8 mouse cellular contexts compared by ENCODE assay signal in genomic region chr7:143480498-143480897, GRCm38 (mm10). TPM values are rescaled to one million over a fixed set of nuclear protein-coding genes. Genes with fewer than 3 reads are reported as not detected.
DNase-seq lines count a peak whose midpoint lies in the region; ATAC-seq and TF ChIP-seq lines count a peak whose summit lies in the region.

No protein-coding gene starts in this region.

- no peaks in the 10 kb centered on the region; the same call in 1 of the 2 replicates for H3K4me1 ChIP-seq in forebrain, embryonic 11.5 days (replicated peaks; ENCODE audit: control insufficient read depth, insufficient read depth, low read length)
- H3K4me1 ChIP-seq in forebrain, embryonic 13.5 days = no peaks in the 10 kb centered on the region
- no peaks in the 10 kb centered on the region for H3K4me1 ChIP-seq in cortical plate, adult 2 months (ENCODE audit: control insufficient read depth, insufficient read depth, low read length)

- no peaks in the 10 kb centered on the region for H3K9me3 ChIP-seq in forebrain, embryonic 11.5 days (ENCODE audit: control insufficient read depth, low read length)
- H3K9me3 ChIP-seq in forebrain, embryonic 13.5 days (replicated peaks) = no peaks in the 10 kb centered on the region

- peaks cover 3% of the 10 kb centered on the region; the same call in 1 of the 2 replicates for H3K27me3 ChIP-seq in forebrain, embryonic 11.5 days (ENCODE audit: control insufficient read depth, insufficient read depth, low read length)
- H3K27me3 ChIP-seq in forebrain, embryonic 13.5 days = peaks cover 9% of the 10 kb centered on the region; the same call in 1 of the 2 replicates

- H3K4me2 ChIP-seq in forebrain, embryonic 11.5 days (ENCODE audit: low read depth, low read length, severe bottlenecking) = no peak overlapping the region
- H3K4me2 ChIP-seq in forebrain, embryonic 13.5 days = no peak overlapping the region

- H3K36me3 ChIP-seq in forebrain, embryonic 11.5 days (ENCODE audit: control insufficient read depth, insufficient read depth, low read length) = no peaks in the 10 kb centered on the region
- no peaks in the 10 kb centered on the region for H3K36me3 ChIP-seq in forebrain, embryonic 13.5 days (ENCODE audit: poor library complexity, severe bottlenecking)

- H3K4me3 ChIP-seq in forebrain, embryonic 11.5 days (ENCODE audit: low read depth, low read length) = no peak overlapping the region
- no peak overlapping the region for H3K4me3 ChIP-seq in forebrain, embryonic 13.5 days
- H3K4me3 ChIP-seq in cortical plate, adult 2 months (ENCODE audit: insufficient read depth, low read length) = no peak overlapping the region

- H3K27ac ChIP-seq in forebrain, embryonic 11.5 days (ENCODE audit: low read depth, low read length) = no peak overlapping the region
- no peak overlapping the region for H3K27ac ChIP-seq in forebrain, embryonic 13.5 days
- no peak overlapping the region for H3K27ac ChIP-seq in cortical plate, adult 2 months (ENCODE audit: insufficient read depth, low read length)

- peak; percentile 38 for TF ChIP-seq CTCF in cortical plate, adult 2 months (IDR thresholded peaks at IDR 0.05; ENCODE audit: extremely low read depth, insufficient read depth, low read length)

- H3K9ac ChIP-seq in forebrain, embryonic 11.5 days (ENCODE audit: low read length) = no peak overlapping the region
- H3K9ac ChIP-seq in forebrain, embryonic 13.5 days = no peak overlapping the region

- no peak for ATAC-seq in forebrain, embryonic 11.5 days (replicated peaks; ENCODE audit: low FRiP score)
- no peak for ATAC-seq in forebrain, embryonic 13.5 days
- ATAC-seq in megakaryocyte, adult 5-6 weeks (ENCODE audit: poor library complexity, severe bottlenecking) = peak; percentile 72

- peak; percentile 78 for DNase-seq in forebrain, embryonic 11.5 days (ENCODE audit: low spot score)
- DNase-seq in ovary, postnatal 10 days (ENCODE audit: low spot score) = peak; percentile 42
- DNase-seq in ovary, adult 18-20 months (ENCODE audit: low spot score) = no peak
- DNase-seq in kidney, postnatal 14 days = peak; percentile 69
- peak; percentile 80 for DNase-seq in urinary bladder, postnatal 14 days (ENCODE audit: low spot score)

- no peak for TF ChIP-seq POLR2A in cortical plate, adult 2 months (IDR thresholded peaks at IDR 0.05; ENCODE audit: extremely low read depth, insufficient read depth, low read length)

- 35% methylated on average over 13 of the region's 13 CpGs for WGBS in forebrain, embryonic 11.5 days
- WGBS in forebrain, embryonic 13.5 days = 34% methylated on average over 13 of the region's 13 CpGs

RNA-seq across cellular contexts. Expression of gene Slc22a18, which starts 7.0 kb away (rescaled TPM):
- 0.20 and 0.29 TPM in 2 replicates for polyA plus RNA-seq in forebrain, embryonic 11.5 days (2014; fragmentation: Nextera tagmentation; extraction: Ambion mirVana)
- 0.15 and 0.45 TPM in 2 replicates for polyA plus RNA-seq in forebrain, embryonic 13.5 days (2015; fragmentation: Nextera tagmentation; extraction: Ambion mirVana)
- 0.72 and 1.1 TPM in 2 replicates for polyA plus RNA-seq in cortical plate, adult 2 months (2012; rRNA removed)
- total RNA-seq in megakaryocyte, adult 5-6 weeks (2015) = 1.2 and 1.3 TPM in 2 replicates
- 0.94 and 1.7 TPM in 2 replicates for total RNA-seq in megakaryocyte, adult 5-6 weeks (2017)

RNA-seq across cellular contexts. Expression of gene Cdkn1c, which starts 19.6 kb away (rescaled TPM):
- polyA plus RNA-seq in forebrain, embryonic 11.5 days (2014; fragmentation: Nextera tagmentation; extraction: Ambion mirVana) = 372 and 435 TPM in 2 replicates
- 140 and 149 TPM in 2 replicates for polyA plus RNA-seq in forebrain, embryonic 13.5 days (2015; fragmentation: Nextera tagmentation; extraction: Ambion mirVana)
- polyA plus RNA-seq in cortical plate, adult 2 months (2012; rRNA removed) = 12.0 and 12.6 TPM in 2 replicates
- total RNA-seq in megakaryocyte, adult 5-6 weeks (2015) = 1.3 and 2.3 TPM in 2 replicates
- 0.41 and 0.95 TPM in 2 replicates for total RNA-seq in megakaryocyte, adult 5-6 weeks (2017)

RNA-seq across cellular contexts. Expression of gene Phlda2, which starts 22.5 kb away (rescaled TPM):
- 1.2 and 2.3 TPM in 2 replicates for polyA plus RNA-seq in forebrain, embryonic 11.5 days (2014; fragmentation: Nextera tagmentation; extraction: Ambion mirVana)
- polyA plus RNA-seq in forebrain, embryonic 13.5 days (2015; fragmentation: Nextera tagmentation; extraction: Ambion mirVana) = 0.55 TPM in 1 of 2 replicates, not detected in the other
- polyA plus RNA-seq in cortical plate, adult 2 months (2012; rRNA removed) = 0.15 TPM in 1 of 2 replicates, not detected in the other
- not detected in 2 replicates for total RNA-seq in megakaryocyte, adult 5-6 weeks (2015)
- not detected in 2 replicates for total RNA-seq in megakaryocyte, adult 5-6 weeks (2017)

Comparison
In these comparisons a context has a peak if more than half of its experiments do, and no peak if none do; other contexts are left out.
1. RNA of gene Cdkn1c, which starts 19.6 kb away (polyA plus RNA-seq): 372 to 435 TPM in forebrain, embryonic 11.5 days and 140 to 149 TPM in forebrain, embryonic 13.5 days; 12.0 to 12.6 TPM in cortical plate, adult 2 months; every median in the first group is over 10 times any median in the second.